Mouse (Mus musculus) myocyte (in vitro differentiated cells): ENCODE data around the gene Acap1. TPM values are rescaled to one million over a fixed set of nuclear protein-coding genes. Genes with fewer than 3 reads are reported as not detected.

ENCODE experiments used
- H3K27me3 ChIP-seq: one replicate; pipeline ENCODE4 v1.6.1; 2011; ENCODE audit not compliant: control insufficient read depth, insufficient read depth, insufficient read length
- H3K36me3 ChIP-seq: one replicate; pipeline ENCODE4 v1.6.1; 2011; ENCODE audit not compliant: control insufficient read depth, insufficient read depth
- H3K4me2 ChIP-seq: one replicate; pipeline ENCODE4 v1.6.1; 2011; ENCODE audit warnings: low read depth, control low read depth
- H3K4me3 ChIP-seq: one replicate; pipeline ENCODE4 v1.5.1; 2011; ENCODE audit warnings: mild to moderate bottlenecking, control low read depth, moderate library complexity
- H3K79me2 ChIP-seq: one replicate; pipeline ENCODE4 v1.6.1; 2011; ENCODE audit not compliant: control insufficient read depth, insufficient read depth
- H3ac ChIP-seq: one replicate; pipeline ENCODE4 v1.6.1; 2011; ENCODE audit not compliant: control insufficient read depth, insufficient read length
- CEBPB ChIP-seq: IDR thresholded peaks from 2 replicates; pipeline ENCODE4 v1.6.1; 2011; ENCODE audit warnings: mild to moderate bottlenecking, moderate library complexity; ENCODE audit not compliant: poor library complexity, insufficient read depth, severe bottlenecking
- E2F4 ChIP-seq: IDR thresholded peaks from one replicate; pipeline ENCODE4 v1.6.1; 2011; ENCODE audit warnings: mild to moderate bottlenecking, control low read depth, moderate library complexity; ENCODE audit not compliant: insufficient read depth
- MAX ChIP-seq: IDR thresholded peaks from one replicate; pipeline ENCODE4 v1.6.1; 2011; ENCODE audit warnings: low read depth, mild to moderate bottlenecking, control low read depth
- MYOD1 ChIP-seq, 3 experiments: IDR thresholded peaks; one replicate each; pipeline ENCODE4 v1.6.1; 2011; ENCODE audit warnings: control low read depth in 2 of 3, low read depth in 2 of 3, mild to moderate bottlenecking in 2 of 3, moderate library complexity in 1 of 3; ENCODE audit not compliant: insufficient read length in 2 of 3, control insufficient read depth in 1 of 3
- MYOG ChIP-seq, 3 experiments: IDR thresholded peaks; one replicate each; pipeline ENCODE4 v1.6.1; 2011; ENCODE audit warnings: control low read depth in 2 of 3, low read depth in 2 of 3, mild to moderate bottlenecking in 2 of 3; ENCODE audit not compliant: insufficient read length in 2 of 3, control insufficient read depth in 1 of 3, insufficient read depth in 1 of 3
- POLR2A ChIP-seq: IDR thresholded peaks from one replicate; pipeline ENCODE4 v1.6.1; 2011; ENCODE audit warnings: low read depth, mild to moderate bottlenecking, control low read depth, moderate library complexity; ENCODE audit not compliant: insufficient read length
- POLR2AphosphoS2 ChIP-seq: IDR thresholded peaks from one replicate; pipeline ENCODE4 v1.6.1; 2011; ENCODE audit warnings: low read depth, control low read depth; ENCODE audit not compliant: insufficient read length
- SRF ChIP-seq: IDR thresholded peaks from one replicate; pipeline ENCODE4 v1.6.1; 2011; ENCODE audit warnings: low read depth; ENCODE audit not compliant: control insufficient read depth, insufficient read length
- TCF12 ChIP-seq: IDR thresholded peaks from one replicate; pipeline ENCODE4 v1.6.1; 2011; ENCODE audit warnings: mild to moderate bottlenecking, control low read depth; ENCODE audit not compliant: poor library complexity, insufficient read depth, severe bottlenecking
- TCF3 ChIP-seq: IDR thresholded peaks from one replicate; pipeline ENCODE4 v1.6.1; 2011; ENCODE audit warnings: low read depth, control low read depth; ENCODE audit not compliant: insufficient read length
- USF1 ChIP-seq: IDR thresholded peaks from one replicate; pipeline ENCODE4 v1.6.1; 2011; ENCODE audit warnings: low read depth, mild to moderate bottlenecking, control low read depth, moderate library complexity
- polyA plus RNA-seq: library from polyadenylated mRNA; unstranded; fragments of >200 nt; fragmentation: generic; extraction: Trizol; gene quantifications from one replicate; pipeline ENCODE4 v1.2.1, GENCODE M21; 2012; ENCODE audit warnings: missing spikeins

Acap1 gene
- polyA plus RNA-seq, 1 experiment = 1.4 TPM

DNA sequence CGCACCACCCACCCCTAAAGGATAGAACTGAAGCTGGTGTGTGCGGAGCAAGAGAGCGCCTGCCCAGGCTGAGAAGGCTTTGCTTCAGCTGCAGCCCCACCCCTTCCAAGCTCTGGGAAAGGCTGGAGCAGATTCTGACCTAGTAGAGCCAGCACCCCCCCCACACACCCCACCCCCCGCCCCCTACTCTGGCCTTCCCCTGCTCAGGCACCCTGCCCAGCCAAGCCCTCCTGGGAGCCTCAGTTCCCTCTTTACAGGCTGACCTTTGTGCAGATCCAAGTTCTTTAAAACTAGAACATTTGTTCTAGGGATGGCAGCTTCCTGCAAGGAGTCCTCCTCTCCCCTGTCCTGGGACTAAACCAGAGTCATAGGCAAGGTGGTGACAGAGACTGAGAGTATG, 42.0 kb upstream of the Acap1 start:
- H3K79me2 ChIP-seq = no peaks in the 10 kb centered on the region
- H3K4me3 ChIP-seq = no peak overlapping the region
- no peak overlapping the region for H3K4me2 ChIP-seq
- H3ac ChIP-seq = no peak overlapping the region
- TF ChIP-seq TCF3 (no peak), E2F4 (no peak), TCF12 (no peak), USF1 (no peak), POLR2AphosphoS2 (no peak), MYOD1 (IDR thresholded peaks at IDR 0.05; ENCODE audit: control insufficient read depth in 1 of 3, insufficient read length in 2 of 3, low read depth in 2 of 3) (no peak)
- H3K27me3 ChIP-seq = peaks cover 48% of the 10 kb centered on the region
- no peaks in the 10 kb centered on the region for H3K36me3 ChIP-seq

GRCm38 (mm10) chr11:69936714-69937347, 41.5 kb upstream of the Acap1 start:
- H3K4me2 ChIP-seq = no peak overlapping the region
- H3ac ChIP-seq = no peak overlapping the region
- no peaks in the 10 kb centered on the region for H3K79me2 ChIP-seq
- TF ChIP-seq POLR2AphosphoS2 (no peak), CEBPB (no peak), TCF3 (no peak), MYOG (IDR thresholded peaks at IDR 0.05; ENCODE audit: control insufficient read depth in 1 of 3, insufficient read depth in 1 of 3, insufficient read length in 2 of 3, low read depth in 2 of 3) (no peak)
- no peaks in the 10 kb centered on the region for H3K36me3 ChIP-seq
- H3K4me3 ChIP-seq = no peak overlapping the region
- H3K27me3 ChIP-seq = peaks cover 48% of the 10 kb centered on the region

- peaks cover 48% of the 10 kb centered on the region for H3K27me3 ChIP-seq
- no peak overlapping the region for H3K4me3 ChIP-seq
Measured at GRCm38 (mm10) chr11:69936156-69936555, 40.8 kb upstream of the Acap1 start.

GRCm38 (mm10) chr11:69935137-69935879, 40.0 kb upstream of the Acap1 start, which contains the start of gene Ybx2:
TSS of gene Ybx2 (plus strand) at chr11:69935796.
- no peaks in the 10 kb centered on the region for H3K79me2 ChIP-seq
- peak within 1 kb of the TSS; percentile 6 for H3ac ChIP-seq
- peak within 1 kb of the TSS; percentile 90 for H3K4me2 ChIP-seq
- no peak within 1 kb of the TSS for H3K4me3 ChIP-seq
- no peaks in the 10 kb centered on the region for H3K36me3 ChIP-seq
- H3K27me3 ChIP-seq = peaks cover 44% of the 10 kb centered on the region
- peak; percentile 88 for TF ChIP-seq USF1
- peak; percentile 90 for TF ChIP-seq E2F4
- TF ChIP-seq MAX = no peak

More at GRCm38 (mm10) chr11:69936156-69936555, 40.8 kb upstream of the Acap1 start:
- TF ChIP-seq USF1 = no peak
- TF ChIP-seq TCF12 = no peak
- no peak for TF ChIP-seq MYOD1 (IDR thresholded peaks at IDR 0.05; ENCODE audit: control insufficient read depth in 1 of 3, insufficient read length in 2 of 3, low read depth in 2 of 3)
- TF ChIP-seq MAX = no peak
- no peak for TF ChIP-seq MYOG (IDR thresholded peaks at IDR 0.05; ENCODE audit: control insufficient read depth in 1 of 3, insufficient read depth in 1 of 3, insufficient read length in 2 of 3, low read depth in 2 of 3)
- H3K79me2 ChIP-seq = no peaks in the 10 kb centered on the region
- H3K36me3 ChIP-seq = no peaks in the 10 kb centered on the region
- no peak overlapping the region for H3K4me2 ChIP-seq
- H3ac ChIP-seq = no peak overlapping the region

- H3ac ChIP-seq = no peak overlapping the region
- H3K4me3 ChIP-seq = no peak overlapping the region
- no peaks in the 10 kb centered on the region for H3K79me2 ChIP-seq
- TF ChIP-seq MAX = no peak
- no peak for TF ChIP-seq SRF
- TF ChIP-seq MYOG (IDR thresholded peaks at IDR 0.05; ENCODE audit: control insufficient read depth in 1 of 3, insufficient read depth in 1 of 3, insufficient read length in 2 of 3, low read depth in 2 of 3) = no peak
- TF ChIP-seq E2F4 = no peak
- no peak for TF ChIP-seq POLR2A
- no peak for TF ChIP-seq TCF12
- TF ChIP-seq CEBPB = no peak
- TF ChIP-seq MYOD1 (IDR thresholded peaks at IDR 0.05; ENCODE audit: control insufficient read depth in 1 of 3, insufficient read length in 2 of 3, low read depth in 2 of 3) = no peak
- TF ChIP-seq TCF3 = no peak
- H3K4me2 ChIP-seq = peak overlapping the region; percentile 90
- H3K27me3 ChIP-seq = peaks cover 41% of the 10 kb centered on the region
- no peaks in the 10 kb centered on the region for H3K36me3 ChIP-seq
Measured at GRCm38 (mm10) chr11:69934681-69935080, 39.3 kb upstream of the Acap1 start.
